Mouse (Mus musculus) embryo, embryonic 11 days (tissue): ENCODE measurements around the gene Phospho2.
A peak's percentile ranks its signal among the peaks of the same experiment; 100 is the strongest.
"Not testable (repeated sequence)": the region's sequence is repeated elsewhere in the genome, so short reads cannot be mapped to it uniquely, and the experiment has no call there.

Source experiments
- DNase-seq: peaks from one replicate; pipeline ENCODE4 v3.0.0-alpha.2; 2015

The Phospho2 gene

DNA sequence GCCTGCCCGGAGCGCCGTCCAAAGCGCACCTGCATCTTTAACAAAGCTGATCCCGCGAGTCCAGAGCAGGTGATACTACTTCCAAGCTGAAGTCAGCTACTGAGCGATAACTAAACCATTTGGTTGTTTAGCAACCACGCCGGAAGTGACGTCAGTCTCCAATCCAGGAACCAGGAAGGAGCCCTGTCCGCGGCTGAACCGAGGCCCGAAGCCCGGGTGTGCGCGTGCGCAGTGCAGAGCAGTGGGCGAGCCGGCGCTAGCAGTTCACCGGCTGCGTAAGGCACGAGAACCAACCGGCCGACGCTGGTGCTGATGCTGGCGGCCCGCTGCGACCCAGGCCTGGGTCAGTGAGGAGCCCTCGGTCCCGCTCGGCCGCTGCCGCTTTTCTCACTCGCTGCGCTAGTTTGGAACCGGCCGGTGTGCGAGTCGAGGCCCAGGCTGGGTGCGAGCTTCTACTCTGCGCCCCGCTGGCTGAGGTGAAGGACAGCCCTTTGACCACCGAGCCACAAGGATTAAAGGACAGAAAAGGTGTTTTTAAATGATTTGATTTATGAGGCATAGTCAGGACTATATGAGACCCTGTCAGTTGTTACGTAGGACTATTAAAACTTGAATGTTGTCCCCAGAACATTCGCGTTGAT lies at the start of gene Phospho2, which contains the start of gene Ccdc173:
Phospho2 (plus strand) TSS at position 195 of the 641 bp plus-strand sequence.
Ccdc173 (minus strand) TSS at position 147 of the 641 bp plus-strand sequence.
- peak; percentile 99 for DNase-seq

DNA sequence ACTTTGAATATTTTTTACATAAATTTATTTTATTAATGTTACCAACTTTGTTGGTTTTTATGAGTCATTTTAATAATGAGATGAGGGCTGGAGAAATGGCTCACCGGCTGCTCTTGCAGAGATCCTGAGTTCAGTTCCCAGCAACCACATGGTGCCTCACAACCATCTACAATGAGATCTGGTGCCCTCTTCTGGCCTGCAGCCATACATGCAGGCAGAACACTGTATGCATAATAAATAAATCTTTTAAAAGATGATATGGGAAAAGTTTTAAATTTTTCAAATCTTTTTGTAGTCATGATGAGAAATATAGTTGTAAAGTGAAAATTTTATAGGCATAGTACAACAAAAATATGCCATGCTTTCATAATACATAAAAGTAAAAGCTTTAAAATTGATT lies 44.3 kb upstream of the Phospho2 start:
- DNase-seq = no peak

DNA sequence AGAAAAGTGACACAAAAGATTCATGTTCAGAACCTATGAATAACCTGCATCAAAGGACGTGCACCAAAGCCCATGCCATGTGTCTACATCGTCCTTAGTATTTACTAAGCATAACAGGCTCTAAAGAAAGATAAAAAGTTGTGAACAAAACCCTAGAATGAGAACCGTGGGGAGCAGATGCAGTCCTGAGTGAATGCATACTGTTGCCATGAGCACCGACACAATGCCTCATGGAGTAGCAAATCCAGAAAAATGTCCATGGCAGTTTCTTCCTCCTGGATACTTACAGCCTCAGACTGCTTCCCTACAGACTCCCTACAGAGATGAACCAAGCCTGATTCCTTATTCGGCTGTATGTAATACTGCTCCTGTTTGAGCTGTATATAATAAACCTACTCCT lies 28.4 kb upstream of the Phospho2 start:
- peak; percentile 37 for DNase-seq

- no peak for DNase-seq
These were observed 26.1 kb upstream of the Phospho2 start for GRCm38 (mm10) chr2:69763340-69763739.

DNA sequence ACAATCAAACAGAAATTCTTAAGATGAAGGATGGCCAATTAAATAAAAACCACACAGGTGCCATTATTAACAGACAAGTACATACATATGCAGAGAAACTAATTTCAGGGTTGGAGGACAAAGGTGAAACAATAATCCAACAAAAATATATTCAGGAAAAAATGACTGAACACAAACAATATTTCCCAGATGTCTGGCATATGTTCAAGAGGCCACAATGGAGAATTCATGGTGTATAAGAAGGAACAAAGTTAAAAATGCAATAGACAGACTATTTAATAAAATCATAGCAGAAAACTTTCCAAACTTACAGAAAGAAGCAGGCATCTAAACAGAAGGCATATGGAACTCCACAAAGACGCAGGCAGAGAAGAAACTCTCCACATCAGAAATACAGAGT lies 24.7 kb upstream of the Phospho2 start:
- no peak for DNase-seq

- DNase-seq = no peak
These were observed 16.1 kb upstream of the Phospho2 start for GRCm38 (mm10) chr2:69773331-69773730.

DNA sequence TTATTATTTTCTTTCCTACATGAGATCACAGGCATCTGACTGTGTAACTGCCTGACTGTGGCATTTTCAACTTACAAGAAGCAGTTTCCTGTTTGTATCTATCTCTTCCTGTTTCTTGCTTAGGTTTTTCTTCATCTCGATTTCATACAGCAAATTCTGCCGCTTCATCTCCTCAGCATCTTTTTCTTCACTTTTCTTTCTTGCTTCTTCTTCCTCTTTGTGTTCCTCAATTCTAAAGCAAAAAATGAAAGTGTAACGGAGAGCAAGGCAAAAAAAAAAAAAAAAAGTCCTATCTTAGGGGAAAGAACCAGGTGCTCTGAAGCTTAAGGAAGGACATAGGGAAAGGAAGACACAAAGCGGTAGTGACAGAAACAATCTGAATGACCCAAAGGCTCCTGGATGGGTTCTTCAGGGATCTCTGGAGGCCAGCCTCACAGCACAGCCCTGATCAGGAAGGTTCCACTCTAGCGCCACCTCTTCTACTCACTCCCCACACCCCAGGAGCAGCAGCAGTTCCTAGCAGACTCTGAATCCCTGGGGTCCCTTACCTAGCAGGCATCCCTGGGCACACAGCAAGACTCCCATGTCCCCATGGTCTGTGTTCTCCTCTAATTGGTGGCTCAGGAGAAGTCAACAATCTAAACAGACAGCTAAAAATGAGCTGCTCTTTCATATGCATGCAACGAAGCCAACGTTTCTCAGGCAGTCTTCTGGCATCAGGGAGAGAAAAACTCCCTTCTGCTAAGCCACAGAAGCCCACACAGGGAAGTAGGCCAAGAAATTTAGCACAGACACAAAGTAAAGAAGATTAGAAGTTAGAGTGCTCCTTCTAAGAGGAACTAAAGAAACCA lies 11.2 kb upstream of the Phospho2 start:
- DNase-seq = no peak

DNA sequence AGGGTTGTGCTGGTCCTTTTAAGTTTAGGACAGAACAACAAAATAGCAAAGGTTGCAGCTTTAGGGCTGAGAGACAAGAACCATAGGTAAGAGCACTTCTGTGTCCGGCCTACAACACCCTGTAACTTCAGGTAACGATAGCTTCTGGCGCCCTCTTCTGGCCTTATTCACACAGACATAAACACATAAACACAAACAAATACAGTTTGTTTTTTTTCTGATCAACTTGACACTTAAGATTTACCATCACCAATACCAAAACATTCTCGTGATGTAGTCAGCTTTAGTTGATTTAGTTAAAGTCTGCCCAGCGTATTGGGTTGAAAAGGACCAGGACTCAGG lies 10.6 kb upstream of the Phospho2 start:
- peak; percentile 23 for DNase-seq

DNA sequence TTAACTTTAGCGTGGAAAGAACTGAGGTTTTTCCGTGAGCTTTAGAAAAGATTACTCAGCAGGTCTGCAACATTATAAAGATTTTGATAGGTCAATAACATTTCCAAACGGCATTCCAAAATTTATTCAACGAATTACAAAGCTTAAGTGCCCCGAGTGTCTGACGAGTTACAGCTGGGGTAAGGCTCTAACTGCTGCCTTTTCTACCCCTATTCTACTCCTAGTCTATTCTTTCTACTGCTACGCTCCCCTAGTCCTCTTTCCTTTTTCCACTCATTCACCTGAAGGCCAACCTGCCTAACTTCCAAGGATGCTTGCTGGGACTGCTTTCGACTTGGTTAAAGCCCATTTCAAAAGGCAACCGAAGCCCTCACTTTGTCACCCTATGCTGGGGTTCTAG lies 449 bp upstream of the Phospho2 start:
- no peak for DNase-seq

DNA sequence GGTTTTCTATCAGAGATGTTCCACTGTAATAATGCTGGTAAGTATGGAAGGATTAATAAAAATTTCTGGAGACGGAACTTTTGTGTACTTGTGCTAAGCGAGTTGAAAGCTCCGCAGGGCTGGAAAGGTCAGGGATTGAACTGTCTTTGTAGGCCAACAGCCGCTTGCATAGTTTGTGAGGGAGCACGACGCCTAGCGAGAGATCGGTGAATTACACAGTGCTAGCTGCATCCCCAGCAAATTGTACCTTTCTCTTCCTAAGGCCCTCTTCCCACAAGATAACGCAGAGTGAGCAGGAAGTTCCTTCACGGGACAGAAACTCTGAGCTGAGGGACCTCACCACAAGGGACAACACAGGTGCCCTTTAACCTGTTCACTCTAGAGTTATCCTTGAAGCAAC lies 862 bp downstream of the Phospho2 start:
- peak; percentile 90 for DNase-seq

GRCm38 (mm10) chr2:69790722-69791121 lies 1.3 kb downstream of the Phospho2 start:
- DNase-seq = no peak

DNA sequence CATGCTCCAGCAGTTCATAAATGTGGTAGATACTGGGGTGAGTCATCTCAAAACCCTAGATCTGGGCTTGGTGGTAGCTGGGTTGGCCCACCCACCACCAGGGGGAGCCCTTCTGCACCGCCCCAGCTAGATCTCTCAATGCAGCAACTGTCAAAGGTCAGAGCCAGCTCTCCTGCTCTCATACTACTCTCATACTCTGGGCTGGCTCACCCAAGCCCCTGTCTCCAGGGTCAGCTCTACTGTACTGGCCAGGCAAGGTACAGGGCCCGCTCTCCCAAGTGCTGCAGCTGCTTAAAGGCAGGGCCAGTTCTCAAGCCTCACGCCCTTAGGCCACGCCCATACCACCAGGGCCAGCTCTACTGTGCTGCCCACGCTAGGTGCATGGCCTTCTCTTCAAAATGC lies 13.5 kb downstream of the Phospho2 start:
- peak; percentile 42 for DNase-seq

GRCm38 (mm10) chr2:69803756-69804155 lies 14.3 kb downstream of the Phospho2 start:
- DNase-seq = no peak

GRCm38 (mm10) chr2:69804663-69805062 lies 15.2 kb downstream of the Phospho2 start:
- DNase-seq = not testable (repeated sequence)

GRCm38 (mm10) chr2:69810169-69810568 lies 20.7 kb downstream of the Phospho2 start:
- no peak for DNase-seq

DNA sequence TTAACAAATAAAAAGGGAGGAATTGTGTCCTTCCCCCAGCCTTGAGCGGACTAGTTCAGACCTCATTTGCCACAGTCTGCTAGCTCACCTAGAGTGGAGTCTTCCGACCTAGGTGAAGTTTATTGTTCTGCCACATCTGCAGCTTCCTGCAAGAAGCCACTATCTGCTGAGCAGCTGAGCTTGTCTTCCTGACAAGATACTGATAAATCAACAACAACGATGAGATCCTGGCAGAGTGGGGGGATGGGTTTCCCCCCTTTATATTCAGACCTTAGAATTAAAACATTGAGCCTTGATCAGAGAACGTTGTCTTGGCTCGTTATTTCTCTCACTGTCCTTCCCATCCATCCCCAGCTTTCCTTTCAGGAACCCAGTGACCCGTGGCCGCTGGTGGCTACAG lies 21.9 kb downstream of the Phospho2 start:
- DNase-seq = not testable (repeated sequence)

GRCm38 (mm10) chr2:69816575-69816974 lies 27.2 kb downstream of the Phospho2 start:
- no peak for DNase-seq

DNA sequence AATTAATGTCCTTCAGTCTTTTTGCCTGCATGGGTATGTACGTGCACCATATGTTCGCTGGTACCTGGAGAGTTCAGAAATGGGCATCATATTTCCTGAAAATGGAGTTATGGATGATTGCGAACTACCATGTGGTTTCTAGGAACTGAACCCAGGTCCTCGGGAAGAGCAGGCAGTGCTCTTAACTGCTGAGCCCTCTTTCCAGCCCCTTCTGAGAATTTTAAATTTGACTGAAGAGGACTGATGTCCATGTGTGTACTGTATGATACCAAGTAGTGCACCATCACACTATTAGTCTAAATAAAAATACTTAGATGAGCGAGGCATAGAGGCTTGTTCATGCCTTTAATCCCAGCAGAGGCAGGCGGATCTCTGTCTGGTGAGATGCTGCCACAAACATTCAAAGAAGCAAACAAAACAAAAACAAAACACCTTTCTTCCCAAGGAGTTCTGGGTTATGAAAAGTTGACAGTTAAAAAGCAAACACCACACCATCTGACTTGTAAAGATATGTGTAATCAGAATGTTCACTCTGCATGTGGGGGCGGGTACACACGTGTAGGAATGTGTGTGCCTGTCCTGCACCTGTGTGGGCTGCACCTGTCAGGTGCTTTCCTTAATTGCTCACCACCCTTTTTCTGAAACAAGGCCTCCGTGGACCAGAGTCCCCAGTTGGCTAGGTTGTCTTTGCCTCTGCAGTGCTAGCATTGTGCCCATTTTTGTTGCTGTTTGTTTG lies 29.1 kb downstream of the Phospho2 start:
- no peak for DNase-seq

- DNase-seq = no peak
These were observed 30.8 kb downstream of the Phospho2 start for GRCm38 (mm10) chr2:69820201-69820600.

DNA sequence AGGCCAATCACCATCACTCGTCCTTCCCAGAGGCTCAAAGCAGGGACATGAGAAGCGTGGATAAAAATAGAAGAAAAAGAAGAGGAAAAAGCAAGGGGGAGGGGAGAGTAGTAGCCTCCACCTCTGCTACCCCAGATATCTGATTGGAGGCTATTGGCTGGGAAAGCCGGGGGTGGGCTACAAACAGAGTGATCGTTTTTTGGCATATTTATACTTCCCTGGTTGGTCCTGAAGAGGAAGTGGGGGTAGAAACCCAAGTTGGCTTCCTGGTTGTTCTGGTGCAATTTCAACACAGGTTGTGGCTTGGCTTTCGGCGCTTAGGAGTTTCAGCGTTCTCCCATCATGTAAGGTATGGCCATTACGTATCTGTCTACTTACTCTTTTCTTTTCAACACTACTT lies 32.3 kb downstream of the Phospho2 start, which contains the start of gene Klhl23:
Klhl23 (plus strand) TSS at position 234 of the 400 bp plus-strand sequence.
- peak; percentile 32 for DNase-seq

DNA sequence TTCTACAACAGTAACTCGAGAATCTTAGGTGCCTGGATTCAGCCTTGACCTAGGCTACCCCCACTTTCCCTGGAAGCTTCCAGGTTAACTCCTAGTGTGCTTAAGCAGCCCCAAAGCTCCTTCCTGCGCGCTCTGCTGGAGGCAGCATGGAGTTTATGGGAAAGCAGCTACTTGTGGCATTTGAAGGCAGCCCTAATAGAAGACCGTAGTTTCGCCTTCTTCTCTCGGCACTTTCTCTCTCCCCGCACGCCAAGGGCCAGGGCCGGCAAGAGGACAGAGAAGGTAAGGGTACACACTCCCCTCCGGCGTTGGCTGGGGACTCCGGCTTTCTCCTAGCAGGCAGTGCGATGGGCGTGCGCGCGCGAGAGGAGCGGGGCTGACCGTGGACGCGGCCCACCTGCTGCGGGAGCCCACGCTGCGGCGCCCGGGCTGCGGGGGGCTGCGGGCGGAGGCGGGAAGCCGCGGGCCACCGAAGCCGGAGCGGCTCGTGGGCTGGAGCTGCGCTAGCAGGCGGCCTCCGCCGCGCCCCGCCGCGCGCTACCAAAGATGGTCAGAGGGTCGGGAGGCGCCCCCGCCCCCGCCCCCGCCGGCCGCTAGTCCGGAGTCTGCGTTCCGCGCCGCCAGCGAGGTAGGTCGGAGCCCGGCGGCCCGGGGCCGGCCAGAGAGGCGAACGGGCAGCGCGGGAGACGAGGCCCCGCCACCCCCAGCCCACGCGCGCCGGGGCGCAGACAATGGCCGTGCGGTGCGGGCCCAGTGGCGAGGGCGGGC lies 33.1 kb downstream of the Phospho2 start:
- peak; percentile 84 for DNase-seq

- peak; percentile 85 for DNase-seq
These were observed 33.8 kb downstream of the Phospho2 start for GRCm38 (mm10) chr2:69823129-69823677.
